Comparison of ENCODE assay signal across 8 mouse cellular contexts in the genomic region with DNA sequence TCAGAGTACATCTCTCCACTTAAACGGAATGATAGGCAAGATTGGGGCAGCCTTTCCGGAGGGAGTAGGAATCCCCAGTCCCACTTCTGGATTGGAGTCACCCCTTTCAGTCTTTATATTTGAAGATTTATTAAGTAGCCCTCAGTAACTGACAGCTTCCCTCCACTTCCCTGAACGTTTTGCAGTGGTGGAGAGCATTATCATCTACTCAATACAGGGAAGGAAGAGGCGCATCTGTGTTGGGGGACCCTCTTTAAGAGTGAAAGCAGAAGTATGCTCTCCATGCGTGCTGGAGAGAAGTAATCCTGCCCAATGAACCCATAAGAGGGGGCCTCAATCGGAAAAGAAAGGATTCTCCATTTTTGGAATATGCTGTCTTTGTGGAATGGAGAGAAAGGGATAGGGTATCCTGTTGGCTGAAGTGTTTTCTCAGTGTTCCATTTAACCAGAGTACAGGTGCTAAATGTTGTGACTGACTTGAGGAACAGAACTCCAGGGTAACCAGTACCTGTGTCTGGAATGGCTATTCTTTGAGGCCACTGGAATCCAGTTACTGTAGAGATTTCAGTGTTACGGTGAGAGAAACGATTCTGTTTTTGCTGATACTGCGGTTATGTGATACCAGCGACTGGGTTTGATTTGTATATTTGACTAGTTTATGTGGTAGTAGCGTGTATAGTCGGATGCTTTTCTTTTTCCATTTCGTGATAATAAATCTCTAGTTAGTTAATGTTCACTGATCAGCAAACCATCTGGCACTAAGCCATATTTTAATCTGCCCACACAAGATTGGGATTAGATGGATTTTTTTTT. TPM values are rescaled to one million over a fixed set of nuclear protein-coding genes. Genes with fewer than 3 reads are reported as not detected.
DNase-seq lines count a peak whose midpoint lies in the region; ATAC-seq and TF ChIP-seq lines count a peak whose summit lies in the region.

No protein-coding gene starts in this region.

- 9% methylated on average over 13 of the region's 13 CpGs for WGBS in hindbrain, postnatal 0 days
- 16% methylated on average over 13 of the region's 13 CpGs for whole genome bisulfite sequencing in midbrain, embryonic 13.5 days

- TF ChIP-seq CTCF in G1E (IDR thresholded peaks at IDR 0.05; ENCODE audit: low read depth, low read length), result no peak
- TF ChIP-seq CTCF in embryonic fibroblast, embryonic 13.5 days (IDR thresholded peaks at IDR 0.05; ENCODE audit: borderline replicate concordance, insufficient read depth, low read length), result no peak
- TF ChIP-seq CTCF in hindbrain, postnatal 0 days (IDR thresholded peaks at IDR 0.05; ENCODE audit: low read depth), result no peak

- H3K4me1 ChIP-seq in G1E (ENCODE audit: insufficient read depth, low read depth, low read length), result peaks cover 46% of the 10 kb centered on the region
- peaks cover 2% of the 10 kb centered on the region; the same call in 1 of the 2 replicates for H3K4me1 ChIP-seq in embryonic fibroblast, embryonic 13.5 days (ENCODE audit: control insufficient read depth, insufficient read depth, low read length)
- peaks cover 8% of the 10 kb centered on the region; the same call in 1 of the 2 replicates for H3K4me1 ChIP-seq in hindbrain, postnatal 0 days (ENCODE audit: insufficient read depth, low read length)
- peaks cover 26% of the 10 kb centered on the region for H3K4me1 ChIP-seq in midbrain, embryonic 13.5 days (replicated peaks)

- peaks cover 2% of the 10 kb centered on the region; the same call in 1 of the 2 replicates for H3K27me3 ChIP-seq in G1E (ENCODE audit: insufficient read depth, low read length)
- H3K27me3 ChIP-seq in hindbrain, postnatal 0 days (ENCODE audit: insufficient read depth, low read length), result no peaks in the 10 kb centered on the region
- no peaks in the 10 kb centered on the region for H3K27me3 ChIP-seq in midbrain, embryonic 13.5 days

- DNase-seq in layer of hippocampus, adult 11-12 months (ENCODE audit: low spot score), result peak; percentile 11
- no peak for DNase-seq in layer of hippocampus, adult 18-20 months (ENCODE audit: low spot score in 2 of 2)
- peak; percentile 37 for DNase-seq in G1E (ENCODE audit: low spot score)
- DNase-seq in hindbrain, postnatal 0 days (ENCODE audit: low spot score), result peak; percentile 31
- DNase-seq in gastrocnemius, postnatal 4 days (ENCODE audit: low spot score in 2 of 2), result no peak
- no peak for DNase-seq in gastrocnemius, postnatal 25 days

- peak overlapping the region; percentile 83 for H3K4me2 ChIP-seq in hindbrain, postnatal 0 days (ENCODE audit: low read depth, low read length)
- H3K4me2 ChIP-seq in midbrain, embryonic 13.5 days (replicated peaks), result peak overlapping the region; percentile 79

- peak overlapping the region; percentile 17 for H3K27ac ChIP-seq in embryonic fibroblast, embryonic 13.5 days (ENCODE audit: insufficient read depth, low read length)
- H3K27ac ChIP-seq in hindbrain, postnatal 0 days, result peak overlapping the region; percentile 90
- peak overlapping the region; percentile 90 for H3K27ac ChIP-seq in midbrain, embryonic 13.5 days

- no peaks in the 10 kb centered on the region for H3K9me3 ChIP-seq in G1E (replicated peaks)
- H3K9me3 ChIP-seq in hindbrain, postnatal 0 days (ENCODE audit: low read length), result no peaks in the 10 kb centered on the region
- H3K9me3 ChIP-seq in midbrain, embryonic 13.5 days, result no peaks in the 10 kb centered on the region

- peak overlapping the region; percentile 88 for H3K9ac ChIP-seq in hindbrain, postnatal 0 days (replicated peaks; ENCODE audit: low read length)
- peak overlapping the region; percentile 91 for H3K9ac ChIP-seq in midbrain, embryonic 13.5 days (replicated peaks)

- 0 out of 2 replicates have a peak, but pooled peaks have one; percentile 5 for ATAC-seq in G1E (ENCODE audit: extremely low read depth, insufficient number of reproducible peaks, low FRiP score, poor library complexity, severe bottlenecking)
- no peak; the same call in 1 of the 2 replicates for ATAC-seq in hindbrain, postnatal 0 days
- ATAC-seq in midbrain, embryonic 13.5 days, result peak; percentile 14; the same call in 1 of the 2 replicates

- H3K36me3 ChIP-seq in G1E (replicated peaks), result no peaks in the 10 kb centered on the region
- H3K36me3 ChIP-seq in hindbrain, postnatal 0 days (ENCODE audit: insufficient read depth, low read length), result no peaks in the 10 kb centered on the region
- no peaks in the 10 kb centered on the region for H3K36me3 ChIP-seq in midbrain, embryonic 13.5 days

- no peak for TF ChIP-seq POLR2A in embryonic fibroblast, embryonic 13.5 days (IDR thresholded peaks at IDR 0.05; ENCODE audit: low read depth, low read length)

- peak overlapping the region; percentile 86 for H3K4me3 ChIP-seq in G1E (ENCODE audit: low read depth, low read length)
- peak overlapping the region; percentile 80 for H3K4me3 ChIP-seq in embryonic fibroblast, embryonic 13.5 days (ENCODE audit: insufficient read depth, low read length)
- peak overlapping the region; percentile 87 for H3K4me3 ChIP-seq in hindbrain, postnatal 0 days (ENCODE audit: low read length)
- H3K4me3 ChIP-seq in midbrain, embryonic 13.5 days (replicated peaks), result peak overlapping the region; percentile 84

RNA-seq across cellular contexts. Expression of gene Eml4, which starts 1.1 kb away (rescaled TPM):
- 10 to 100 TPM; 24.1 to 24.4 TPM for total RNA-seq in layer of hippocampus, adult 18-20 months (2021)
- total RNA-seq in G1E (2014; fragmentation: Nextera tagmentation) (30.2 and 37.8 TPM in 2 replicates), G1E (2017) (22.4 and 26.4 TPM in 2 replicates)
- 3.3 and 3.7 TPM in 2 replicates for polyA plus RNA-seq in G1E (2012)
- 28.6 and 41.8 TPM in 2 replicates for polyA plus RNA-seq in embryonic fibroblast, embryonic 13.5 days (2011; ENCODE audit: insufficient read length, low read depth, missing spikeins)
- 42.9 and 47.8 TPM in 2 replicates for total RNA-seq in hindbrain, postnatal 0 days (2014; rRNA removed)
- 18.7 and 20.2 TPM in 2 replicates for polyA plus RNA-seq in hindbrain, postnatal 0 days (2015; fragmentation: Nextera tagmentation; extraction: Ambion mirVana)
- 29.2 and 35.1 TPM in 2 replicates for polyA plus RNA-seq in midbrain, embryonic 13.5 days (2015; fragmentation: Nextera tagmentation; extraction: Ambion mirVana)
- 10 to 100 TPM; 11.6 to 13.6 TPM for total RNA-seq in gastrocnemius, postnatal 4 days (2021)
- total RNA-seq in gastrocnemius, postnatal 25 days (2021), result 1 to 10 TPM; 2.0 to 2.5 TPM

Comparison
In these comparisons a context has a peak if more than half of its experiments do, and no peak if none do; other contexts are left out.
1. DNase-seq: peak in layer of hippocampus, adult 11-12 months (single experiment), G1E (single experiment) and hindbrain, postnatal 0 days (single experiment); none in layer of hippocampus, adult 18-20 months (0 of 2), gastrocnemius, postnatal 4 days (0 of 2) and gastrocnemius, postnatal 25 days (single experiment).
2. H3K27ac ChIP-seq: peak in every context shown above with its lines; median percentile 90 in hindbrain, postnatal 0 days; 90 in midbrain, embryonic 13.5 days; 17 in embryonic fibroblast, embryonic 13.5 days.
3. Peak in every context shown above with its lines, with median percentiles within 50 percentile points of each other: H3K4me3 ChIP-seq.